Mouse (Mus musculus) cerebellum, adult 2 months (tissue): ENCODE data around the gene Acly.

Experiments used
- CTCF ChIP-seq: fragments of 200-500 bp; IDR thresholded peaks from 2 replicates; pipeline ENCODE4 v1.5.1; 2011; ENCODE audit warnings: low read depth, mild to moderate bottlenecking, control low read depth, low read length, moderate library complexity, borderline replicate concordance; ENCODE audit not compliant: insufficient read depth
- POLR2A ChIP-seq: fragments of 200-500 bp; IDR thresholded peaks from 2 replicates; pipeline ENCODE4 v1.6.1; 2011; ENCODE audit warnings: low read length, control low read depth, borderline replicate concordance; ENCODE audit not compliant: insufficient read depth

- TF ChIP-seq POLR2A: no peak
- TF ChIP-seq CTCF: no peak
Observed at GRCm38 (mm10) chr11:100524987-100525630, 2.7 kb downstream of the Acly start.
